Mouse (Mus musculus) Muller cell, postnatal 12 days (primary cell): ENCODE results near the gene Cerkl.

ENCODE experiments used
- DNase-seq: peaks from one replicate; pipeline ENCODE4 v3.0.0-alpha.2; 2015; ENCODE audit errors: inconsistent ontology term

Cerkl gene

GRCm38 (mm10) chr2:79456575-79457349 lies at the start of gene Cerkl, which contains the start of gene Neurod1:
Gene Cerkl, minus strand, starts transcription at chr2:79456785.
Gene Neurod1, minus strand, starts transcription at chr2:79456751.
- no peak for DNase-seq

DNA sequence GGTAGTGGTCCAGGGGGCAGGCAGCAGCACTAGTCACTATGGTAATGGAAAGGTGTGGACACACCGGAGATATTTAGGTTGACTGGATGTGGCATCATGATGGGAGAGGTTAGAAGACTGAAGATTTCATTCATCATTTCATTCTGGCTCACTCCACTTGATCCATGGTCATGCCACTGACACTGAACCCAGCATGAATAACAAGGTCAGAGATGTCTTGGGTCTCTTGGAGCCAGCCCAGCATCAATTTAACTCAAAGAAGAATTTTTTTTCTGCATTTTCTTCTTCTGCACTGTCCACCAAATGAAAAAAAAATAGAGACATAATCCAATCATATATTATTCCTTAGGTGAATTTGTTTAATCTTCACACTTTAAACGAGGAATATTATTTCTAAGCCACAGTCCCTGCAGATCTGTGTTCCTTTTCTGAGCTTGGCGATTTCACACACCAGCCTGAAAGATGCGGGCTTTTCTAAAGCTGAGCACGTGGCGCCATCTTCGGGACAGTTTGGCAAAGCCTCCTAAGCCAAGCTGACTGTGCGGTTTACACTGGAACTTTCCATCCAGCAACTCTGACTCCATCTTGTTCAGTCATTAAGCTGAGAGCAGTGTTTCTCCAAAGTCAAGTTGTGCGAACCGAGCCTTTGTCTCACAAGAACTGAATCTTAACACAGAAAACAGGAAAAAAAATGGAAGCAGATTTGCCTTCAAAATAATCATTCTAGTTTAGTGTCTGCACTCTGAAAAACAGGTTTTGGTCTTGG lies 42.6 kb upstream of the Cerkl start:
- DNase-seq: peak; percentile 64

GRCm38 (mm10) chr2:79485127-79485526 lies 28.5 kb upstream of the Cerkl start:
- DNase-seq: no peak

GRCm38 (mm10) chr2:79482511-79482910 lies 25.9 kb upstream of the Cerkl start:
- DNase-seq: no peak

- DNase-seq: no peak
Measured at GRCm38 (mm10) chr2:79462411-79462810, 5.8 kb upstream of the Cerkl start.

GRCm38 (mm10) chr2:79461861-79462260 lies 5.3 kb upstream of the Cerkl start:
- DNase-seq: no peak

GRCm38 (mm10) chr2:79460586-79460985 lies 4.0 kb upstream of the Cerkl start:
- peak; percentile 17 for DNase-seq

- no peak for DNase-seq
Measured at GRCm38 (mm10) chr2:79460107-79460506, 3.5 kb upstream of the Cerkl start.

- DNase-seq: peak; percentile 47
Measured at GRCm38 (mm10) chr2:79459061-79460045, 2.8 kb upstream of the Cerkl start.

DNA sequence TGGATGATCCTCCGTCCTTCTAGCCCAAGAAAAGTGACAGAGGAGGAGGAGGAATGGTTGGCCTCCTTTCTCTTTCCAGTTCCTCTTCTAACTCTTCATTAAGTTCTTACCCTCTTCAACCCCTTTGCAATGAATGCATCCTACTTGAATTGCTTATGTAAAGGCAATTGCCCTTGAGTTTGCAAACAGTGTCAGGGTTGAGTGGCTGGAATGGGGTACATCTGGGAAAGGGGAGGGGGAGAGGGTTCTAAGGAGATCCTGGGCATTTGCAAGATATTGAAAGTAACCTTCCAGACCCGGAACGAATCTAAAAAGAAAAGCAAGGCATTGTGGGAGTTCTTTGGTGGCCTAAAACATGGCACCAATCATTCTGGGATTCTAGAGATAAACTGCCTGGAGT lies 1.3 kb upstream of the Cerkl start:
- no peak for DNase-seq

DNA sequence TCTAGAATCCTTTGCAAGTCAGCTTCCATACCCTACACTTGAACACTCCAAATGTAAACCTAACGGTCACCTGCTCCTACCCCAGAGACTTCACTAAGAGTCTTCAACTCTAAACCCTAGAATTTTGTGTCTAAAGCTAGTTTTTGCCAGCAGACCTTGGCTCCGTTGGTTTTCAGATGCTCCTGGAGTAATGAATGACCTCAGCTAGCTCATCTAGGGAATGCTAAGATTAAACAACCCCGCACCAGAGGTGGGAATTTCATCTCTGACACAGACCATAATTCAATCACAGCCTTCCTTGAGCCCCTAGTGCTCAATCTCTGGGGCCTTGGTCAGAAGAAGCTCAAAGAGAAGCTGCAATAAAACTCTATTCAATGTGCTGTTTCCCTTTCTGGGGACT lies 849 bp upstream of the Cerkl start:
- DNase-seq: no peak

- DNase-seq: no peak
Measured at GRCm38 (mm10) chr2:79455646-79456045, 939 bp downstream of the Cerkl start.

DNA sequence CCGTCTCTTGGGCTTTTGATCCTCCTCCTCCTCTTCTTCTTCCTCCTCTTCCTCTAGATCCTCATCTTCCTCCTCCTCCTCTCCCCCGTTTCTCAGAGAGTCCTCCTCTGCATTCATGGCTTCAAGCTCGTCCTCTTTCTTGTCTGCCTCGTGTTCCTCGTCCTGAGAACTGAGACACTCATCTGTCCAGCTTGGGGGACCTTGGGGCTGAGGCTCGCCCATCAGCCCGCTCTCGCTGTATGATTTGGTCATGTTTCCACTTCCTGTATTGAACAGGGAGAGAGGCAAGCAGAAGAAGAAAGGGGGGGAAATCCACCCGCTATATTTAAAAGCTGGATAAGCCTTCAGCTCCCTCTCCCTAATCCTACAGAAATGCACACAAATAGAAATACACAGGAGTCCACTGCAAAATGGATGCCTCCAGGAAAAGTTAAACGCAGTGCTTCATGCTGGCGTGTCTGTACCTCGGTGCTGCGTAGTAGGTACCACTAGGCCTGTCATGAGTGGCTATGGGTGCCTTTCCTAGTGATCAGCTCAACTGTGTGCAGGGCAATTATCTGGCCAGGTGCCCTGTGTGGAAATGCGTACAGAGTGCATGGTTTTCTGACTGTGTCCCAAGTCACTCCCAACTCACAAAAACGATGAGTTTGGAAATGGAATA lies 1.7 kb downstream of the Cerkl start:
- no peak for DNase-seq

DNA sequence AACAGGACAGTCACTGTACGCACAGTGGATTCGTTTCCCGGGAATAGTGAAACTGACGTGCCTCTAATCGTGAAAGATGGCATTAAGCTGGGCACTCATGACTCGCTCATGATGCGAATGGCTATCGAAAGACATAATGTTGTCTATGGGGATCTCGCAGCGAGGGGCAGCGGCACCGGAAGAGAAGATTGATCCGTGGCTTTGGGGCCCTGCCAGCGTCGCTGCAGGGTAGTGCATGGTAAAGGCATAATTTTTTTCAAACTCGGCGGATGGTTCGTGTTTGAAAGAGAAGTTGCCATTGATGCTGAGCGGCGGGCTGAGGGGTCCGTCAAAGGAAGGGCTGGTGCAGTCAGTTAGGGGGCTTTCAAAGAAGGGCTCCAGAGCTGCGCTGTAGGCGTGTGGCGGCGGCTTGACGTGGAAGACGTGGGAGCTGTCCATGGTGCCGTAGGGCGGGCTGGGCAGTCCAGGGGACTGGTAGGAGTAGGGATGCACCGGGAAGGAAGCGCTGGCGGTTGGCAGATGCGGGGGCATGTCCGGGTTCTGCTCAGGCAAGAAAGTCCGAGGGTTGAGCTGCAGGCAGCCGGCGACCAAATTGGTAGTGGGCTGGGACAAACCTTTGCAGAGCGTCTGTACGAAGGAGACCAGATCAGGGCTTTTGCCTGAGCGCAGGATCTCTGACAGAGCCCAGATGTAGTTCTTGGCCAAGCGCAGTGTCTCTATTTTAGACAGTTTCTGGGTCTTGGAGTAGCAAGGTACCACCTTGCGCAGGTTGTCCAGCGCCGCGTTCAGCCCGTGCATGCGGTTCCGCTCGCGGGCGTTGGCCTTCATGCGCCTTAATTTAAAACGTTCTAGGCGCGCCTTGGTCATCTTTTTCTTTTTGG lies 2.4 kb downstream of the Cerkl start:
- peak; percentile 84 for DNase-seq

DNA sequence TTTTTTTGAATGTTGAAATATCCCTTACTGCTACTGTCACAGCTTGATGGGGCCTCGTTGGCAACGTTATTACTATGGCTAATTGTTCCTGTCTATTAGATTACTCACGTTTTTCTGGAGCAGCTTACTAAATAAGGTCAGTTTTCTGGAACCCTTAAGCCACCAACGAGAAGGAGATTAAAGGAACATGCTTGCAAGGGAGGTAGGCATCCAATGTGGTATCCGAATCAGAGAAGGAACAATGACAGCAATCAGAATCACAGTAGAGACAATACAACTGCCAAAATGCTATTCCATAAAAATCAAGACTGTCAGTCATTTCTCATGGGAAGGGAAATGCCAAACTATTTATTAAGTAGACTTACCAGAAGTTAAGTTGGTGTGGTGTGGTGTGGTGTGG lies 5.1 kb downstream of the Cerkl start:
- DNase-seq: no peak

- DNase-seq: no peak
Measured at GRCm38 (mm10) chr2:79450684-79451394, 5.7 kb downstream of the Cerkl start.

- no peak for DNase-seq
Measured at GRCm38 (mm10) chr2:79449371-79449770, 7.2 kb downstream of the Cerkl start.

- no peak for DNase-seq
Measured at GRCm38 (mm10) chr2:79447198-79447597, 9.4 kb downstream of the Cerkl start.

GRCm38 (mm10) chr2:79443861-79444620 lies 12.5 kb downstream of the Cerkl start:
- no peak for DNase-seq
